Mouse (Mus musculus) cerebellum, adult 2 months (tissue): ENCODE measurements around the gene Slc25a51.

Experiments used
- CTCF ChIP-seq: fragments of 200-500 bp; IDR thresholded peaks from 2 replicates; pipeline ENCODE4 v1.5.1; 2011; ENCODE audit warnings: low read depth, mild to moderate bottlenecking, control low read depth, low read length, moderate library complexity, borderline replicate concordance; ENCODE audit not compliant: insufficient read depth
- POLR2A ChIP-seq: fragments of 200-500 bp; IDR thresholded peaks from 2 replicates; pipeline ENCODE4 v1.6.1; 2011; ENCODE audit warnings: low read length, control low read depth, borderline replicate concordance; ENCODE audit not compliant: insufficient read depth

- no peak for TF ChIP-seq CTCF
- no peak for TF ChIP-seq POLR2A
Measured at GRCm38 (mm10) chr4:45392994-45393393, 15.6 kb downstream of the Slc25a51 start.
